Mouse (Mus musculus) neural tube, embryonic 11.5 days (tissue): Measurements from ENCODE around the gene Isg15. TPM values are rescaled to one million over a fixed set of nuclear protein-coding genes. Genes with fewer than 3 reads are reported as not detected.

Experiments
- ATAC-seq: fragments of 200-750 bp; cut with Nextera tagmentation; 2 replicates; pipeline ENCODE4 v1.8.0; 2017; ENCODE audit warnings: moderate number of reproducible peaks, mild to moderate bottlenecking, moderate TSS enrichment, moderate library complexity; ENCODE audit not compliant: insufficient read depth, low FRiP score, low TSS enrichment
- DNase-seq: peaks from one replicate; pipeline ENCODE4 v3.0.0-alpha.2; 2015; ENCODE audit warnings: low spot score
- H3K27ac ChIP-seq: fragments of 300-500 bp; sonication (generic); 2 replicates; pipeline ENCODE4 v1.5.1; 2014; ENCODE audit warnings: low read depth, mild to moderate bottlenecking, low read length
- H3K27me3 ChIP-seq: fragments of 300-500 bp; sonication (generic); 2 replicates; pipeline ENCODE4 v1.6.1; 2014; ENCODE audit warnings: mild to moderate bottlenecking, low read length, mixed read lengths; ENCODE audit not compliant: control insufficient read depth, insufficient read depth
- H3K36me3 ChIP-seq: fragments of 300-500 bp; sonication (generic); 2 replicates; pipeline ENCODE4 v1.6.1; 2014; ENCODE audit warnings: mild to moderate bottlenecking, low read length, moderate library complexity, mixed read lengths; ENCODE audit not compliant: control insufficient read depth, insufficient read depth
- H3K4me1 ChIP-seq: fragments of 300-500 bp; sonication (generic); 2 replicates; pipeline ENCODE4 v1.6.1; 2014; ENCODE audit warnings: low read length, mixed read lengths; ENCODE audit not compliant: control insufficient read depth, insufficient read depth
- H3K4me2 ChIP-seq: fragments of 300-500 bp; sonication (generic); 2 replicates; pipeline ENCODE4 v1.6.1; 2014; ENCODE audit warnings: low read depth, mild to moderate bottlenecking, moderate library complexity
- H3K4me3 ChIP-seq: fragments of 300-500 bp; sonication (generic); 2 replicates; pipeline ENCODE4 v1.5.1; 2014; ENCODE audit warnings: low read depth, low read length
- H3K9ac ChIP-seq: fragments of 300-500 bp; sonication (generic); 2 replicates; pipeline ENCODE4 v1.6.1; 2014; ENCODE audit warnings: mild to moderate bottlenecking, low read length
- H3K9me3 ChIP-seq: fragments of 300-500 bp; sonication (generic); 2 replicates; pipeline ENCODE4 v1.6.1; 2016; ENCODE audit warnings: low read length; ENCODE audit not compliant: control insufficient read depth
- WGBS: fragments of 180-500 bp; shearing (Covaris S2); extraction: QIAGEN DNeasy Blood & Tissue Kit; methylation state at CpG from one replicate; pipeline ENCODE4 v1.1.7; 2014; 5-methylcytosine and 5-hydroxymethylcytosine counted together
- polyA plus RNA-seq: library from polyadenylated mRNA; unstranded; fragments of >200 nt; fragmentation: Nextera tagmentation; extraction: Ambion mirVana; gene quantifications from 2 replicates; pipeline ENCODE4 v1.2.1, GENCODE M21; 2014

The Isg15 gene
- polyA plus RNA-seq, 1 experiment from 2014 or later, result not detected

DNA sequence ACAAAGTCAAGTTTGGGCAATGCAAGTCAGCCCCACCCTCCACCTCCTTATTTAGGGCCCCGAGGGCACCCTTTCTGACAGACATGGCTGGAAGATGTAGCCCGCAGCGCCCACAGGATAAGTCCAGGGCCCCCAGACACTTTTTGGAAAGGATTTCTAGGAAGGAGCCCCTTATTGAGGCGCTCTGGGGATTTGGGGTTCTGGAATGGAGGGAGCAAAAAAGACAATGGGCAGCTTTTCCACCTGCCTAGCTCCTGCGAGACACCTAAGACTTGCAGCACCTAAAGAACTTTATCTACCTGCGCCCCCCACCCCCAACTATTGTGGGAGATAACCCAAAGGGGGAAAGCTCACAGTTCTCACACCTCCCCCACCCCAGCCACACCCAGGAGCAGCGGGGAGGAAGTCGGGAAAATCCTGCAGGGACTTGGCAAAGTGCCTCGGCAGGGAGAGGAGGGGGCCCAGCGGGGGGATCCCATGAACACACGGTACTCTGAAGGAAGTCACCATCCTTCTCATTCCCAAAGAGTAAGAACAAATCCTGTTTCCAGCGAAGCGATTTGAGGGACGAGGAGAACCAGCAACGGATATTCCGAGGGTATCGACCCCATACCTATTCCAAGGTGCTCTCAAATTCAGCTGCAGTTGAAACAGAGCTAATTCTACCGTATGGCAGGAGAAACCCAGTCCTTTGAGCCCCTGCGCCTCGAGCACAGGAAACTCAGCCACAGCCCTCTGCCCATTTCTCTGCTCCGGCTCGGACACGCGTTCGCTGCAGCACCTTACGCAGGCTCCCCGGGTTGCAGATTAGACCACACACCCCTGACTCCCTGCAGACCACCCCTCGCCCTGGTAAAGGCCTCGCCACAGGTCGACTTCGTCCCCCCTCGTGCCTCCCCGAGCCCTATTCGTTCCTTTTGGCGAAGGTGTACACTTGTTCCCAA lies 4.4 kb downstream of the Isg15 start:
- Histone ChIP-seq H3K4me3 (peak overlapping the region; percentile 84), H3K27ac (peak overlapping the region; percentile 40; the same call in 1 of the 2 replicates), H3K9me3 (no peaks in the 10 kb centered on the region), H3K36me3 (peaks cover 4% of the 10 kb centered on the region), H3K4me2 (peak overlapping the region; percentile 80), H3K9ac (peak overlapping the region; percentile 72), H3K27me3 (no peaks in the 10 kb centered on the region), H3K4me1 (peaks cover 23% of the 10 kb centered on the region)
- ATAC-seq, result no peak
- DNase-seq, result peak; percentile 66
- WGBS, result 5% methylated on average over 35 of the region's 35 CpGs

- Histone ChIP-seq H3K27me3 (no peaks in the 10 kb centered on the region), H3K27ac (no peak overlapping the region), H3K36me3 (peaks cover 6% of the 10 kb centered on the region), H3K4me3 (0 out of 2 replicates have a peak overlapping the region, but pooled peaks have one; percentile 8), H3K4me1 (peaks cover 40% of the 10 kb centered on the region), H3K9ac (peak overlapping the region; percentile 27; the same call in 1 of the 2 replicates), H3K4me2 (no peak overlapping the region; the same call in 1 of the 2 replicates), H3K9me3 (no peaks in the 10 kb centered on the region)
- ATAC-seq, result no peak
- DNase-seq, result no peak
- WGBS, result 23% methylated on average over 6 of the region's 6 CpGs
Measured at GRCm38 (mm10) chr4:156194346-156194745, 6.3 kb downstream of the Isg15 start.

GRCm38 (mm10) chr4:156193906-156194305 lies 6.7 kb downstream of the Isg15 start:
- Histone ChIP-seq H3K27ac (no peak overlapping the region), H3K9ac (no peak overlapping the region), H3K9me3 (no peaks in the 10 kb centered on the region), H3K36me3 (peaks cover 6% of the 10 kb centered on the region), H3K27me3 (no peaks in the 10 kb centered on the region), H3K4me3 (no peak overlapping the region), H3K4me1 (peaks cover 45% of the 10 kb centered on the region), H3K4me2 (no peak overlapping the region; the same call in 1 of the 2 replicates)
- ATAC-seq, result no peak
- 63% methylated on average over 5 of the region's 5 CpGs for WGBS
- no peak for DNase-seq

GRCm38 (mm10) chr4:156193200-156193590 lies 7.4 kb downstream of the Isg15 start:
- ATAC-seq (no peak), DNase-seq (no peak)
- WGBS, result 25% methylated on average over 2 of the region's 2 CpGs
- Histone ChIP-seq H3K9me3 (no peaks in the 10 kb centered on the region), H3K27ac (no peak overlapping the region), H3K9ac (no peak overlapping the region), H3K4me2 (no peak overlapping the region), H3K4me3 (no peak overlapping the region), H3K4me1 (peaks cover 52% of the 10 kb centered on the region), H3K27me3 (no peaks in the 10 kb centered on the region), H3K36me3 (peaks cover 6% of the 10 kb centered on the region)

DNA sequence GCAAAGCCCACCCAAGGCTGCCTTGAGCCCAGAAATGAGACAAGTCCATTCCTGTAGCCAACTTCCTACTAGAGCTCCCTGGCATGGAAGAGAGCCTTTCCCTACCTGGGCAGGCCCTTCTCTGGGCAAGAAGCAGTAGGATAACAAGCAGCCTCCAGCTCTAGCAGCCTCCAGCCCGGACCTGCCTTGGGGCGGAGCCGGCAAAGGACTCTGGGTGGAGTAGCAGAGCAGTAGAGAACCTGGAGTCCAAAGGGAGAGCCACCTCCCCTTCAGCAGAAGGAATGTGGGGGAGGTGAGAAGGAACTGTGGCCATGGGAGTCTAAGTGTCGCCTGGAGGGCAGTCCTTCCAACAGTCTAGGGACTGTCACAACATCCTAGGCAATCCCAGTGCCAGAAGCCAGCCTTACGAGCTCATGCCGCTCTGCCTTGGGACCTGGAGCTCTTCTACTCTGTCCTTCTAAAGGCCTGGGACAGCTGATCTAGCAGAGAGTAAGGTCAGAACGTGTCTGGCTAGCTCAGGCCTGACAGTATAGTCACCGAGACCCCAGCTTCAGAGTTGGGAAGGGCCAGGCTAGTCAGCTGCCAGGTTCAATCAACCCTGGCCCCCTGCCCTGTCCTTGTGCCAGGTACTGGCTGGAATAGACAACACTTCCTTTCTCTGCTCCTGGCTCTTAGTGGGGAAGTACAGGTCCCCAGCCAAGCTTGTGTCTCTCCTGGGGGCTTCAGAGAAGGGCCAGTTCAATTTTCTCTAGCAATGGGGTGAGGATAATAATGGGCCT lies 8.0 kb downstream of the Isg15 start:
- Histone ChIP-seq H3K36me3 (peaks cover 6% of the 10 kb centered on the region), H3K4me1 (peaks cover 56% of the 10 kb centered on the region), H3K9me3 (no peaks in the 10 kb centered on the region), H3K27ac (no peak overlapping the region), H3K9ac (no peak overlapping the region), H3K27me3 (no peaks in the 10 kb centered on the region), H3K4me3 (no peak overlapping the region), H3K4me2 (no peak overlapping the region)
- no peak for DNase-seq
- no peak for ATAC-seq
- WGBS, result 54% methylated on average over 8 of the region's 8 CpGs

DNA sequence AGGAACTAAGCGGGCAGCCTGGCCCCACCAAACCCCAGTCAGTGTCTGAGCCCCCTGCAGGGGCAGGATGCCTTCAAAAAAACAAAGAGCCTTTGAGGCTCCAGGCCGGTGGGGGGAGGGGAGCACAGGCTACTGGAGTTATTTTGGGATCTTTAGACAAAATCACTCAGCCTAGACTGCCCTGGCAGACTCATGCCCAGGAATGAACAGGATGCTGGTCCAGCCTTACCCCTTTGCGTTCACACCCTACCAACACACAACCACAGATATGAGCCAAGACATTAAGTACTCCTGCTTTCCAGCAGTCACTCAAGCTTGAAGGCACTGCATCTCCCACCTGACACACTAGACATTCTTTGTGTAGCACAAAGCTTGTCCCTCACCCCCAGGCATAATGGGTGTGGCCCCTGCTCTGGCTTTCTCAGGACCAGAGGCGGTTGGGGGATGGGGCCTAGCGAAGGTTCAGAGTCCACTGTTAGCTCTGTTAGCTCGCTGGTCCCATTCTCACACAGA lies 11.8 kb downstream of the Isg15 start:
- H3K4me2 ChIP-seq, result peak overlapping the region; percentile 21
- peak; percentile 80 for DNase-seq
- no peak overlapping the region for H3K4me3 ChIP-seq
- 11% methylated on average over 6 of the region's 6 CpGs for WGBS
- H3K9me3 ChIP-seq, result no peaks in the 10 kb centered on the region
- H3K9ac ChIP-seq, result peak overlapping the region; percentile 38
- H3K27ac ChIP-seq, result peak overlapping the region; percentile 85
- peaks cover 55% of the 10 kb centered on the region for H3K4me1 ChIP-seq
- no peaks in the 10 kb centered on the region for H3K27me3 ChIP-seq
- ATAC-seq, result peak; percentile 64
- H3K36me3 ChIP-seq, result peaks cover 2% of the 10 kb centered on the region; the same call in 1 of the 2 replicates

GRCm38 (mm10) chr4:156188162-156188810 lies 12.3 kb downstream of the Isg15 start:
- Histone ChIP-seq H3K27ac (peak overlapping the region; percentile 85), H3K9ac (peak overlapping the region; percentile 38), H3K36me3 (peaks cover 2% of the 10 kb centered on the region; the same call in 1 of the 2 replicates), H3K9me3 (no peaks in the 10 kb centered on the region), H3K27me3 (no peaks in the 10 kb centered on the region), H3K4me3 (no peak overlapping the region), H3K4me2 (peak overlapping the region; percentile 21; the same call in 1 of the 2 replicates), H3K4me1 (peaks cover 51% of the 10 kb centered on the region)
- ATAC-seq (peak; percentile 5; the same call in 1 of the 2 replicates), DNase-seq (no peak)
- 41% methylated on average over 5 of the region's 5 CpGs for WGBS
